Comparison of ENCODE assay signal across 8 mouse cellular contexts in the genomic region with DNA sequence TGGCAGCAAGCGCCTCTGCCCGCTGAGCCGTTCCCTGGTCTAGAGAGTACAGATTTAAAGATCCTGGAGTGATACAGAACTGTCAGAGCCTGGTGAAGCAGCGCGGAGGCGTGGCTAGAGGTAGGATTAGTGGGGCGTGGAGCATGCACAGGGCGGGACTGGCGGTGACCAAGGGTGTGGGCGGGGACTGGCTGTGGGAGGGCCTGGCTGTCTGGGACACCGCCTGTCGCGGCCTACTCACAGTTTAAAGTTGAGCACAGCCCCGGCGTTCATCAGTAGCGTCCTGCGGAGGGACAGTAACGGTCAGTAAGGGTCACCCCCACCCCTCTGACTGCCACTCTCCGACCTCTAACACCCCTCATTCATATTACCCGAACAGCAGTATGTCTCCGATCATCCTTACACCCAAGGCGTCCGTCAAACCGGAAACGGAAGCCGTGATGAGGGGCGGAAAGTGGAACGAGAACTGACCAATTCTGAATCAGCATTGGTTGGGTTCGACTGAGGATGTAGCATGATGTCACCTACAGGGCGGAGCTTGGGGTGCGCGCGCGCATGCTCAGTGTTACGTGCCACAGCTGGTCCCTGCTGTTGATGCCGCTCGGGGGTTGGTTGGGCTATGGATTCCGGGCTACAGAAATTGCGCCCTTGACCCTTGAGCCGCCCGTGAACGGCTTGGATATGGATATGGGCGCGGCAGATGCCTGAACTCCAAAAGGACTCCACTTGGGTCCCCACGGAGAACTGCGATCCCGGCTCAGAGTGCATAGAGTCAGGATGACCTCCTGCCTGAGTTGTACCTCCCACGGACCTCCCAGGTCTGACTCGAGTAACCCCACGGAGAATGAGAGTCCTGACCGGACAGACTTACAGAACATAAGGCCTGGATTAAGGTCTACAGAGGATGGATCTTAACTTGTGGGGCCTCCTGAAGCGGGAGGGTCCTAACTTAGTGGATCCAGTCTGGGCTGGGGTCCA. TPM values are rescaled to one million over a fixed set of nuclear protein-coding genes. Genes with fewer than 3 reads are reported as not detected.
DNase-seq lines count a peak whose midpoint lies in the region; ATAC-seq and TF ChIP-seq lines count a peak whose summit lies in the region.

A gene (minus strand): TSS at position 456 of the 978 bp plus-strand sequence.

- peak; percentile 94 for DNase-seq in G1E (ENCODE audit: low spot score)
- DNase-seq in cerebellum, adult 18-20 months, result peak; percentile 97
- peak; percentile 98 to 99 for DNase-seq in heart, postnatal 36 days
- peak; percentile 97 for DNase-seq in layer of hippocampus, adult 2 months (ENCODE audit: low spot score in 2 of 2)
- DNase-seq in lung, embryonic 14.5 days, result peak; percentile 99
- peak; percentile 98 for DNase-seq in thymus, adult 2 months

- peaks cover 40% of the 10 kb centered on the region for H3K4me1 ChIP-seq in G1E (ENCODE audit: insufficient read depth, low read depth, low read length)
- H3K4me1 ChIP-seq in forebrain, embryonic 16.5 days (replicated peaks; ENCODE audit: control insufficient read depth, insufficient read depth, low read length), result peaks cover 27% of the 10 kb centered on the region
- peaks cover 7% of the 10 kb centered on the region; the same call in 1 of the 2 replicates for H3K4me1 ChIP-seq in lung, embryonic 14.5 days (ENCODE audit: insufficient read depth)
- peaks cover 15% of the 10 kb centered on the region for H3K4me1 ChIP-seq in olfactory bulb, adult 2 months (ENCODE audit: control insufficient read depth, insufficient read depth, low read length)
- peaks cover 16% of the 10 kb centered on the region for H3K4me1 ChIP-seq in thymus, adult 2 months (replicated peaks; ENCODE audit: control insufficient read depth, insufficient read depth, low read length)

- peak within 1 kb of the TSS; percentile 84 for H3K27ac ChIP-seq in forebrain, embryonic 16.5 days (ENCODE audit: low read length)
- peak within 1 kb of the TSS; percentile 96 for H3K27ac ChIP-seq in layer of hippocampus, adult 2 months
- peak within 1 kb of the TSS; percentile 99 for H3K27ac ChIP-seq in lung, embryonic 14.5 days (ENCODE audit: low read depth)
- peak within 1 kb of the TSS; percentile 82 for H3K27ac ChIP-seq in olfactory bulb, adult 2 months (ENCODE audit: insufficient read depth, low read depth, low read length)
- H3K27ac ChIP-seq in thymus, adult 2 months (ENCODE audit: control insufficient read depth, insufficient read depth, low read length), result peak within 1 kb of the TSS; percentile 73

- peak within 1 kb of the TSS; percentile 74 for H3K9ac ChIP-seq in forebrain, embryonic 16.5 days (replicated peaks; ENCODE audit: low read depth, low read length)
- H3K9ac ChIP-seq in lung, embryonic 14.5 days, result peak within 1 kb of the TSS; percentile 70

- H3K9me3 ChIP-seq in G1E (replicated peaks), result no peaks in the 10 kb centered on the region
- no peaks in the 10 kb centered on the region for H3K9me3 ChIP-seq in forebrain, embryonic 16.5 days (ENCODE audit: control insufficient read depth, low read length)
- H3K9me3 ChIP-seq in lung, embryonic 14.5 days (ENCODE audit: low read depth, low read length), result no peaks in the 10 kb centered on the region

- under 1% methylated on average over 52 of the region's 52 CpGs for WGBS in forebrain, embryonic 16.5 days
- WGBS in lung, embryonic 14.5 days, result under 1% methylated on average over 52 of the region's 52 CpGs
- under 1% methylated on average over 52 of the region's 52 CpGs for WGBS in olfactory bulb, adult 2 months
- WGBS in thymus, adult 2 months, result under 1% methylated on average over 52 of the region's 52 CpGs

- H3K36me3 ChIP-seq in G1E (replicated peaks), result peaks cover 42% of the 10 kb centered on the region
- peaks cover 27% of the 10 kb centered on the region for H3K36me3 ChIP-seq in forebrain, embryonic 16.5 days (ENCODE audit: control insufficient read depth, insufficient read depth)
- H3K36me3 ChIP-seq in lung, embryonic 14.5 days (ENCODE audit: insufficient read depth), result peaks cover 39% of the 10 kb centered on the region
- peaks cover 24% of the 10 kb centered on the region for H3K36me3 ChIP-seq in thymus, adult 2 months (ENCODE audit: control insufficient read depth, insufficient read depth, low read length)

- peak within 1 kb of the TSS; percentile 76 for H3K4me3 ChIP-seq in G1E (ENCODE audit: low read depth, low read length)
- H3K4me3 ChIP-seq in forebrain, embryonic 16.5 days (replicated peaks; ENCODE audit: low read length), result peak within 1 kb of the TSS; percentile 63
- peak within 1 kb of the TSS; percentile 90 for H3K4me3 ChIP-seq in layer of hippocampus, adult 2 months
- H3K4me3 ChIP-seq in lung, embryonic 14.5 days (ENCODE audit: low read depth, low read length), result peak within 1 kb of the TSS; percentile 65
- peak within 1 kb of the TSS; percentile 79 for H3K4me3 ChIP-seq in olfactory bulb, adult 2 months (ENCODE audit: insufficient read depth, low read depth, low read length)
- H3K4me3 ChIP-seq in thymus, adult 2 months (ENCODE audit: control insufficient read depth, insufficient read depth, low read length), result peak within 1 kb of the TSS; percentile 82

- intact Hi-C loops in heart, postnatal 36 days (cut with DNase I), result loop anchor here (1.0 kb wide), 1 partner anchor 22 kb away; no protein-coding TSS in a partner anchor

- TF ChIP-seq POLR2A in olfactory bulb, adult 2 months (IDR thresholded peaks at IDR 0.05; ENCODE audit: insufficient read depth, low read depth, low read length), result peak; percentile 60; the same call in 1 of the 2 replicates
- TF ChIP-seq POLR2A in thymus, adult 2 months (IDR thresholded peaks at IDR 0.05; ENCODE audit: control insufficient read depth, extremely low read depth, insufficient read depth, low read length, poor library complexity), result no peak; the same call in 1 of the 2 replicates

- no peak for TF ChIP-seq CTCF in G1E (IDR thresholded peaks at IDR 0.05; ENCODE audit: low read depth, low read length)
- TF ChIP-seq CTCF in layer of hippocampus, adult 2 months (conservative IDR thresholded peaks at IDR 0.05), result no peak
- TF ChIP-seq CTCF in lung, embryonic 14.5 days (IDR thresholded peaks at IDR 0.05; ENCODE audit: low read depth), result no peak
- TF ChIP-seq CTCF in olfactory bulb, adult 2 months (IDR thresholded peaks at IDR 0.05; ENCODE audit: insufficient read depth, low read depth, low read length), result no peak
- TF ChIP-seq CTCF in thymus, adult 2 months (IDR thresholded peaks at IDR 0.05; ENCODE audit: borderline replicate concordance, control insufficient read depth, extremely low read depth, insufficient read depth, low read length, poor library complexity), result peak; percentile 41; the same call in 1 of the 2 replicates

- H3K27me3 ChIP-seq in G1E (ENCODE audit: insufficient read depth, low read length), result no peaks in the 10 kb centered on the region
- no peaks in the 10 kb centered on the region for H3K27me3 ChIP-seq in forebrain, embryonic 16.5 days (replicated peaks; ENCODE audit: control insufficient read depth, insufficient read depth, low read length)
- no peaks in the 10 kb centered on the region for H3K27me3 ChIP-seq in lung, embryonic 14.5 days (ENCODE audit: insufficient read depth, low read length)
- H3K27me3 ChIP-seq in thymus, adult 2 months (ENCODE audit: control insufficient read depth, insufficient read depth, low read length), result no peaks in the 10 kb centered on the region

- peak; percentile 93 for ATAC-seq in G1E (ENCODE audit: extremely low read depth, insufficient number of reproducible peaks, low FRiP score, poor library complexity, severe bottlenecking)
- peak; percentile 97 for ATAC-seq in forebrain, embryonic 16.5 days
- peak; percentile 97 for ATAC-seq in lung, embryonic 14.5 days (ENCODE audit: insufficient read depth)

- H3K4me2 ChIP-seq in forebrain, embryonic 16.5 days (ENCODE audit: low read length), result peak within 1 kb of the TSS; percentile 76
- H3K4me2 ChIP-seq in lung, embryonic 14.5 days, result peak within 1 kb of the TSS; percentile 95

RNA-seq across cellular contexts. Expression of the gene that starts here (rescaled TPM):
- total RNA-seq in G1E (2014; fragmentation: Nextera tagmentation) (26.8 and 36.6 TPM in 2 replicates), G1E (2017) (30.6 and 32.9 TPM in 2 replicates)
- 14.3 and 15.8 TPM in 2 replicates for polyA plus RNA-seq in G1E (2012)
- polyA plus RNA-seq in forebrain, embryonic 16.5 days (2015; fragmentation: Nextera tagmentation; extraction: Ambion mirVana), result 129 and 139 TPM in 2 replicates
- total RNA-seq in heart, postnatal 36 days (2021), result 100 to 1,000 TPM; 129 to 135 TPM
- total RNA-seq in layer of hippocampus, adult 2 months (2021), result 100 to 1,000 TPM; 103 to 104 TPM
- 121 and 130 TPM in 2 replicates for polyA plus RNA-seq in lung, embryonic 14.5 days (2014; fragmentation: Nextera tagmentation; extraction: Ambion mirVana)
- polyA plus RNA-seq in olfactory bulb, adult 2 months (2012; ENCODE audit: insufficient read depth, insufficient read length, low replicate concordance, missing spikeins), result not detected in 2 replicates
- polyA plus RNA-seq in thymus, adult 2 months (2012; rRNA removed), result 66.4 and 79.2 TPM in 2 replicates

Comparison
In these comparisons a context has a peak if more than half of its experiments do, and no peak if none do; other contexts are left out.
1. Peak in every context shown above with its lines: DNase-seq, ATAC-seq, H3K4me3 ChIP-seq and H3K27ac ChIP-seq.
2. RNA of the gene that starts here (polyA plus RNA-seq): 129 to 139 TPM in forebrain, embryonic 16.5 days, 121 to 130 TPM in lung, embryonic 14.5 days, 66.4 to 79.2 TPM in thymus, adult 2 months and 14.3 to 15.8 TPM in G1E; not detected in olfactory bulb, adult 2 months; every median in the first group is over 10 times any median in the second.